In genomic region chr17:74290869-74291268, GRCm38 (mm10) we compare ENCODE assay signal across 14 mouse cellular contexts. TPM values are rescaled to one million over a fixed set of nuclear protein-coding genes. Genes with fewer than 3 reads are reported as not detected.
A peak's percentile ranks its signal among the peaks of the same experiment; 100 is the strongest.
DNase-seq lines count a peak whose midpoint lies in the region; ATAC-seq lines count a peak whose summit lies in the region.
"Had no signal": no experiment of that assay in that cellular context is flagged by ENCODE, and none has a peak within 500 bp of the region (broad histone marks: within the 10 kb centered on the region; RNA-seq: fewer than 3 reads in every experiment).

No protein-coding gene starts in this region.

- no peaks in the 10 kb centered on the region for H3K27me3 ChIP-seq in erythroblast, embryonic 14.5 days (ENCODE audit: control insufficient read depth)
- no peaks in the 10 kb centered on the region for H3K27me3 ChIP-seq in liver, embryonic 11.5 days (replicated peaks; ENCODE audit: control insufficient read depth, insufficient read depth, low read length)
- H3K27me3 ChIP-seq in liver, embryonic 12.5 days (replicated peaks) = no peaks in the 10 kb centered on the region
- H3K27me3 ChIP-seq in heart, embryonic 10.5 days (ENCODE audit: insufficient read depth, poor library complexity, severe bottlenecking) = no peaks in the 10 kb centered on the region
- H3K27me3 ChIP-seq: embryonic facial prominence, embryonic 13.5 days had no signal

- no peaks in the 10 kb centered on the region for H3K9me3 ChIP-seq in erythroblast, embryonic 14.5 days (ENCODE audit: control insufficient read depth, low read length)
- H3K9me3 ChIP-seq in liver, embryonic 11.5 days (ENCODE audit: control insufficient read depth, low read length) = no peaks in the 10 kb centered on the region
- H3K9me3 ChIP-seq in liver, embryonic 12.5 days (replicated peaks) = no peaks in the 10 kb centered on the region
- H3K9me3 ChIP-seq in heart, embryonic 10.5 days = no peaks in the 10 kb centered on the region
- H3K9me3 ChIP-seq: embryonic facial prominence, embryonic 13.5 days had no signal

- DNase-seq in liver, embryonic 11.5 days (ENCODE audit: low spot score) = no peak
- DNase-seq in liver = no peak
- DNase-seq in 416B (ENCODE audit: low read depth) = peak; percentile 48
- DNase-seq in heart, embryonic 10.5 days (ENCODE audit: low spot score) = no peak
- DNase-seq: adrenal gland, adult 2 months; cerebellum, adult 9-11 months; gastrocnemius, postnatal 36 days; kidney, adult 18-20 months had no signal

- H3K27ac ChIP-seq in liver, embryonic 11.5 days (ENCODE audit: low read depth, low read length) = peak overlapping the region; percentile 48
- peak overlapping the region; percentile 67 for H3K27ac ChIP-seq in liver, embryonic 12.5 days
- H3K27ac ChIP-seq in heart, embryonic 10.5 days = no peak overlapping the region
- H3K27ac ChIP-seq: embryonic facial prominence, embryonic 13.5 days; hindbrain, embryonic 14.5 days had no signal

- H3K9ac ChIP-seq in liver, embryonic 11.5 days (ENCODE audit: low read depth, low read length) = no peak overlapping the region
- peak overlapping the region; percentile 68 for H3K9ac ChIP-seq in liver, embryonic 12.5 days
- H3K9ac ChIP-seq: embryonic facial prominence, embryonic 13.5 days; hindbrain, embryonic 14.5 days had no signal

- peak overlapping the region; percentile 89 for H3K4me2 ChIP-seq in liver, embryonic 11.5 days
- peak overlapping the region; percentile 81 for H3K4me2 ChIP-seq in liver, embryonic 12.5 days
- H3K4me2 ChIP-seq: embryonic facial prominence, embryonic 13.5 days; hindbrain, embryonic 14.5 days had no signal

- peaks cover 71% of the 10 kb centered on the region for H3K4me1 ChIP-seq in erythroblast, embryonic 14.5 days (ENCODE audit: control insufficient read depth)
- H3K4me1 ChIP-seq in liver, embryonic 11.5 days (replicated peaks; ENCODE audit: control insufficient read depth, insufficient read depth, low read length) = peaks cover 30% of the 10 kb centered on the region
- peaks cover 73% of the 10 kb centered on the region for H3K4me1 ChIP-seq in liver, embryonic 12.5 days
- peaks cover 30% of the 10 kb centered on the region for H3K4me1 ChIP-seq in heart, embryonic 10.5 days

- H3K4me3 ChIP-seq in erythroblast, embryonic 14.5 days (replicated peaks) = peak overlapping the region; percentile 98
- H3K4me3 ChIP-seq in liver, embryonic 11.5 days (ENCODE audit: low read depth, low read length) = no peak overlapping the region
- peak overlapping the region; percentile 96 for H3K4me3 ChIP-seq in liver, embryonic 12.5 days
- no peak overlapping the region for H3K4me3 ChIP-seq in heart, embryonic 10.5 days
- H3K4me3 ChIP-seq: embryonic facial prominence, embryonic 13.5 days had no signal

- H3K36me3 ChIP-seq in erythroblast, embryonic 14.5 days (ENCODE audit: control insufficient read depth) = peaks cover 31% of the 10 kb centered on the region
- peaks cover 10% of the 10 kb centered on the region; the same call in 1 of the 2 replicates for H3K36me3 ChIP-seq in liver, embryonic 11.5 days (ENCODE audit: control insufficient read depth, insufficient read depth, low read length)
- peaks cover 25% of the 10 kb centered on the region for H3K36me3 ChIP-seq in liver, embryonic 12.5 days
- H3K36me3 ChIP-seq in heart, embryonic 10.5 days = peaks cover 12% of the 10 kb centered on the region

- no peak for ATAC-seq in erythroblast, adult 5-6 weeks (replicated peaks; ENCODE audit: low FRiP score, poor library complexity, severe bottlenecking)
- no peak for ATAC-seq in liver, embryonic 11.5 days (replicated peaks; ENCODE audit: low FRiP score)
- ATAC-seq in liver, embryonic 12.5 days = no peak
- no peak for ATAC-seq in granulocyte monocyte progenitor cell, adult 5-6 weeks (replicated peaks; ENCODE audit: poor library complexity, severe bottlenecking)

RNA-seq across cellular contexts. Expression of gene Memo1, which starts 4.5 kb away (rescaled TPM):
- polyA plus RNA-seq in erythroblast, embryonic 14.5 days (2012) = 13.0 and 18.4 TPM in 2 replicates
- total RNA-seq in erythroblast, adult 5-6 weeks (2015; ENCODE audit: low replicate concordance) = 287 and 347 TPM in 2 replicates
- total RNA-seq in erythroblast, adult 5-6 weeks (2017; ENCODE audit: low replicate concordance) = 544 and 662 TPM in 2 replicates
- 127 and 139 TPM in 2 replicates for polyA plus RNA-seq in liver, embryonic 11.5 days (2014; fragmentation: Nextera tagmentation; extraction: Ambion mirVana)
- 97.7 and 98.5 TPM in 2 replicates for polyA plus RNA-seq in liver, embryonic 12.5 days (2016; fragmentation: Nextera tagmentation; extraction: Ambion mirVana)
- total RNA-seq in granulocyte monocyte progenitor cell, adult 5-6 weeks (2014; fragmentation: Nextera tagmentation) = 83.0 and 92.0 TPM in 2 replicates
- total RNA-seq in granulocyte monocyte progenitor cell, adult 5-6 weeks (2017) = 97.9 and 115 TPM in 2 replicates
- polyA plus RNA-seq in heart, embryonic 10.5 days (2016; fragmentation: Nextera tagmentation; extraction: Ambion mirVana) = 79.6 and 80.7 TPM in 2 replicates

RNA-seq across cellular contexts. Expression of gene Dpy30, which starts 32.9 kb away (rescaled TPM):
- 7.9 and 9.4 TPM in 2 replicates for polyA plus RNA-seq in erythroblast, embryonic 14.5 days (2012)
- total RNA-seq in erythroblast, adult 5-6 weeks (2015; ENCODE audit: low replicate concordance) = 50.2 and 65.9 TPM in 2 replicates
- 34.2 and 52.1 TPM in 2 replicates for total RNA-seq in erythroblast, adult 5-6 weeks (2017; ENCODE audit: low replicate concordance)
- polyA plus RNA-seq in liver, embryonic 11.5 days (2014; fragmentation: Nextera tagmentation; extraction: Ambion mirVana) = 264 and 272 TPM in 2 replicates
- polyA plus RNA-seq in liver, embryonic 12.5 days (2016; fragmentation: Nextera tagmentation; extraction: Ambion mirVana) = 204 and 209 TPM in 2 replicates
- total RNA-seq in granulocyte monocyte progenitor cell, adult 5-6 weeks (2014; fragmentation: Nextera tagmentation) = 207 and 255 TPM in 2 replicates
- total RNA-seq in granulocyte monocyte progenitor cell, adult 5-6 weeks (2017) = 171 and 231 TPM in 2 replicates
- polyA plus RNA-seq in heart, embryonic 10.5 days (2016; fragmentation: Nextera tagmentation; extraction: Ambion mirVana) = 223 and 232 TPM in 2 replicates

RNA-seq across cellular contexts. Expression of gene Spast, which starts 47.9 kb away (rescaled TPM):
- 0.20 and 0.30 TPM in 2 replicates for polyA plus RNA-seq in erythroblast, embryonic 14.5 days (2012)
- 12.5 and 14.4 TPM in 2 replicates for total RNA-seq in erythroblast, adult 5-6 weeks (2015; ENCODE audit: low replicate concordance)
- total RNA-seq in erythroblast, adult 5-6 weeks (2017; ENCODE audit: low replicate concordance) = 18.1 and 21.4 TPM in 2 replicates
- 15.8 and 17.7 TPM in 2 replicates for polyA plus RNA-seq in liver, embryonic 11.5 days (2014; fragmentation: Nextera tagmentation; extraction: Ambion mirVana)
- polyA plus RNA-seq in liver, embryonic 12.5 days (2016; fragmentation: Nextera tagmentation; extraction: Ambion mirVana) = 10.6 and 10.7 TPM in 2 replicates
- 27.3 and 28.8 TPM in 2 replicates for total RNA-seq in granulocyte monocyte progenitor cell, adult 5-6 weeks (2014; fragmentation: Nextera tagmentation)
- total RNA-seq in granulocyte monocyte progenitor cell, adult 5-6 weeks (2017) = 54.7 and 70.0 TPM in 2 replicates
- polyA plus RNA-seq in heart, embryonic 10.5 days (2016; fragmentation: Nextera tagmentation; extraction: Ambion mirVana) = 11.8 and 12.3 TPM in 2 replicates

Comparison
In these comparisons a context has a peak if more than half of its experiments do, and no peak if none do; other contexts are left out.
1. H3K4me3 ChIP-seq: peak in erythroblast, embryonic 14.5 days (single experiment) and liver, embryonic 12.5 days (single experiment); none in liver, embryonic 11.5 days (single experiment) and heart, embryonic 10.5 days (single experiment).
2. RNA of gene Dpy30, which starts 32.9 kb away (polyA plus RNA-seq): 264 to 272 TPM in liver, embryonic 11.5 days, 223 to 232 TPM in heart, embryonic 10.5 days and 204 to 209 TPM in liver, embryonic 12.5 days; 7.9 to 9.4 TPM in erythroblast, embryonic 14.5 days; every median in the first group is over 10 times any median in the second.